Mouse (Mus musculus) hindbrain, embryonic 16.5 days (tissue): ENCODE measurements at regions not wholly inside any gene's neighbourhood (a gene's known extent, or its start where the extent isn't known, plus 50 kb on each side); places are given as distances from the start of the nearest gene placed in this dataset.
A peak's percentile ranks its signal among the peaks of the same experiment; 100 is the strongest.

Source experiments
- ATAC-seq: fragments of 200-750 bp; cut with Nextera tagmentation; 2 replicates; pipeline ENCODE4 v1.8.0; 2017; ENCODE audit warnings: moderate TSS enrichment, moderate library complexity
- H3K27ac ChIP-seq: fragments of 300-500 bp; sonication (generic); 2 replicates; pipeline ENCODE4 v1.5.1; 2014; ENCODE audit warnings: low read depth, mild to moderate bottlenecking, control low read depth, low read length, moderate library complexity
- H3K27me3 ChIP-seq: fragments of 300-500 bp; sonication (generic); replicated peaks from 2 replicates; pipeline ENCODE4 v1.6.1; 2014; ENCODE audit warnings: low read length; ENCODE audit not compliant: control insufficient read depth, insufficient read depth
- H3K36me3 ChIP-seq: fragments of 300-500 bp; sonication (generic); 2 replicates; pipeline ENCODE4 v1.6.1; 2014; ENCODE audit warnings: mild to moderate bottlenecking, low read length, moderate library complexity, mixed read lengths; ENCODE audit not compliant: control insufficient read depth, insufficient read depth
- H3K4me1 ChIP-seq: fragments of 300-500 bp; sonication (generic); 2 replicates; pipeline ENCODE4 v1.6.1; 2014; ENCODE audit warnings: low read depth, low read length; ENCODE audit not compliant: control insufficient read depth, insufficient read depth
- H3K4me2 ChIP-seq: fragments of 300-500 bp; sonication (generic); 2 replicates; pipeline ENCODE4 v1.6.1; 2014; ENCODE audit warnings: mild to moderate bottlenecking, low read length, control low read depth, moderate library complexity
- H3K4me3 ChIP-seq: fragments of 300-500 bp; sonication (generic); 2 replicates; pipeline ENCODE4 v1.5.1; 2014; ENCODE audit warnings: mild to moderate bottlenecking, low read length, control low read depth, moderate library complexity
- H3K9ac ChIP-seq: fragments of 300-500 bp; sonication (generic); 2 replicates; pipeline ENCODE4 v1.6.1; 2014; ENCODE audit warnings: low read depth, mild to moderate bottlenecking, control low read depth, low read length, moderate library complexity
- H3K9me3 ChIP-seq: fragments of 300-500 bp; sonication (generic); 2 replicates; pipeline ENCODE4 v1.6.1; 2014; ENCODE audit warnings: mild to moderate bottlenecking, low read length, moderate library complexity; ENCODE audit not compliant: control insufficient read depth
- WGBS: fragments of 180-500 bp; shearing (Covaris S2); extraction: QIAGEN DNeasy Blood & Tissue Kit; methylation state at CpG from one replicate; pipeline ENCODE4 v1.1.7; 2014; 5-methylcytosine and 5-hydroxymethylcytosine counted together

DNA sequence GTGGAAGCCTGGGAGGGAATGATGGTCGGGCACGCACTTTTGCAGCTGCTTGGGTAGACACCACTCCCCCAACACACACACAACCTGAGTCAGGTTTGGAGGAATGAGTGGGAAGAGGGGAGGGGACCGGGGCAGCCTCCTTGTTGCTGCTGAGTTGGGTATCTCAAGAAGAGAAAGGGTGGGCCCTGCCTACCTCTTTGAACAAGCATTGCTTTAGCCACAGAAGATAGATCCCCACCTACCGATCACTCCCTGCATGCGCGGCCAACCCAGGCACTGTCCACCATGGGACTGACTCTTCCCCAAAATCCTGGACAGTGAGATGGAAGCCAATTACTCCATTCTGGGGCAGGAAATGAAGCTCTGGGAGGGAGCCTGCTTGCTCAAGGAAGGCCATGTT, 243.2 kb downstream of the Cbln1 start:
- WGBS = 82% methylated on average over 6 of the region's 6 CpGs
- H3K9ac ChIP-seq = no peak overlapping the region
- ATAC-seq = no peak

GRCm38 (mm10) chr8:87228777-87229176, 243.6 kb downstream of the Cbln1 start:
- no peak overlapping the region for H3K4me3 ChIP-seq
- H3K4me2 ChIP-seq = no peak overlapping the region
- H3K27me3 ChIP-seq = no peaks in the 10 kb centered on the region
- no peaks in the 10 kb centered on the region for H3K9me3 ChIP-seq
- 71% methylated on average over 6 of the region's 6 CpGs for WGBS
- no peak overlapping the region for H3K9ac ChIP-seq
- peaks cover 15% of the 10 kb centered on the region for H3K4me1 ChIP-seq
- 0 out of 2 replicates have a peak overlapping the region, but pooled peaks have one; percentile 9 for H3K27ac ChIP-seq
- no peaks in the 10 kb centered on the region for H3K36me3 ChIP-seq
- peak; percentile 60 for ATAC-seq

More for the DNA sequence above, 243.2 kb downstream of the Cbln1 start:
- Histone ChIP-seq H3K4me1 (peaks cover 19% of the 10 kb centered on the region), H3K4me2 (no peak overlapping the region), H3K4me3 (no peak overlapping the region), H3K9me3 (no peaks in the 10 kb centered on the region), H3K27me3 (no peaks in the 10 kb centered on the region), H3K27ac (no peak overlapping the region), H3K36me3 (no peaks in the 10 kb centered on the region)

GRCm38 (mm10) chr8:87225504-87226425, 246.6 kb downstream of the Cbln1 start:
- Histone ChIP-seq H3K9me3 (no peaks in the 10 kb centered on the region), H3K36me3 (no peaks in the 10 kb centered on the region), H3K4me3 (no peak overlapping the region), H3K4me2 (no peak overlapping the region), H3K9ac (no peak overlapping the region), H3K27me3 (no peaks in the 10 kb centered on the region), H3K4me1 (no peaks in the 10 kb centered on the region), H3K27ac (0 out of 2 replicates have a peak overlapping the region, but pooled peaks have one; percentile 32)
- peak; percentile 82 for ATAC-seq
- WGBS = 64% methylated on average over 11 of the region's 11 CpGs

DNA sequence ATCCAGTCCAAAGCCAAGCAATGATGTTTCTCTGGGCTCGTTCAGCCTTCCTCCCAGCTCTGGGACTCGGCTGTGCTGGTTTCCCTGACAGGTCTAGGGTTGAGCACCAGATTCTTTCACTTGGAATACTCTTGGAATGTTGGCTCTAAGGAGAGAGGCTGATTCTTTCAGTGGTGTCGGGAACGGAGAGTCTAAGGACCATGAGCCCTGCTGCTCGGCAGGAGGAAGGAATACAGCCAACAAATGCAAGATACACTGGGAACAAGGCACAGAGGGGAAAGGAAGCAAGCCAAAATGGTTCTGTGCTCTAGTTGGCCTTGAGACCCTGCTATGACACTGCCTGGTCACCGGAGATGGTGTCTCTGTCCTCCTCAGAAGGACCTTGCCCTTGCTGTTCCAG, 251.8 kb downstream of the Cbln1 start:
- Histone ChIP-seq H3K4me3 (no peak overlapping the region), H3K4me2 (no peak overlapping the region), H3K27me3 (no peaks in the 10 kb centered on the region), H3K4me1 (no peaks in the 10 kb centered on the region), H3K27ac (no peak overlapping the region), H3K9ac (no peak overlapping the region), H3K36me3 (no peaks in the 10 kb centered on the region), H3K9me3 (no peaks in the 10 kb centered on the region)
- WGBS = 80% methylated on average over 6 of the region's 6 CpGs
- ATAC-seq = no peak

DNA sequence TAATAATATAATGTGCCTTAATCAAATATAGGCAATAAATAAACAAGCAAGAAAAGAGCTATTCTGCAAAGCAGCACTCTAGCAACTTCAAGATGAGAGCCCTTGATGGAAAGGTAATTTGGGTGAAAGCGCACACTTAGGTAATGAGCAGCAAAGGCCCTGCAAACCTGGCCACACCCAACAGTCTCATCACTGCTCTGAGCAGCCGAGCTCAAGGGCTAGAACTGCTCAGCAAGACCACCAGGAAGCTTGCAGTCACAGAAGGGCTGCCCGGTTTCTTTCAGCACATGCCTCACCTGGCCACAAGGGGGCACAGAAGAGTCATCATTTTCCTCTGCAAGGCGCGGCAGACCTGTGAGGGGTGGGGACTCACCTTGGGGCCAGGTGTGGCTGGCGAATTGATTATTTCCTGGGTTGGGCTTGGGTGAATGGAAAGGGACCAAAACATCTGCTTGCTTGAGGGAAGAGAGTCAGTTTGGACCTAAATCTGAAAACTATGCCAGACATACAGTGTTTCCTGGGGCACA, 253.4 kb downstream of the Cbln1 start:
- Histone ChIP-seq H3K9ac (no peak overlapping the region), H3K4me1 (no peaks in the 10 kb centered on the region), H3K36me3 (no peaks in the 10 kb centered on the region), H3K27ac (no peak overlapping the region), H3K9me3 (no peaks in the 10 kb centered on the region), H3K4me3 (no peak overlapping the region), H3K4me2 (no peak overlapping the region), H3K27me3 (no peaks in the 10 kb centered on the region; the same call in 1 of the 2 replicates)
- ATAC-seq = no peak; the same call in 1 of the 2 replicates
- 20% methylated on average over 6 of the region's 6 CpGs for WGBS

- Histone ChIP-seq H3K27ac (no peak overlapping the region), H3K9me3 (no peaks in the 10 kb centered on the region), H3K27me3 (no peaks in the 10 kb centered on the region; the same call in 1 of the 2 replicates), H3K4me2 (no peak overlapping the region), H3K4me1 (no peaks in the 10 kb centered on the region), H3K4me3 (no peak overlapping the region), H3K9ac (no peak overlapping the region), H3K36me3 (no peaks in the 10 kb centered on the region)
- no peak for ATAC-seq
- WGBS = 55% methylated on average over 10 of the region's 10 CpGs
Measured at GRCm38 (mm10) chr8:87214962-87215361, 257.4 kb downstream of the Cbln1 start.

DNA sequence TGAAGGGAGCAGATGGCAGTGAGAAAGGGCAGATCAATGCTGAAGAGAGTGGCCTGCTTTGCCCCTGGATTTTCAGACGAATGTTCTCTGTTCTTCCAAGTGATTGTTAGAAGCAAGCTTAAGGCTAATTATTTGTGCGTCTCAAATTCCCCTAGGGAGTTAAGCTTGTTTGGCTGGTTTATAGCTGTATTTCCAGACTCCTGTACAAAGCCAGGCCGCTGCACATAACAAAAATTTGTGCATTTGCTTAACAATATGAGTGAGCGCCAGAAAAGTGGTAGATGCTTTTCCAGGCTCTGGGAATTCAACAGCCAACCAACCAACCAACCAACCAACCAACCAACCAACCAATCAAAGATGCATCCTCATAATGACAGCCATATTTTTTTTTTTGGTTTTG, 261.9 kb downstream of the Cbln1 start:
- Histone ChIP-seq H3K4me2 (no peak overlapping the region), H3K9ac (no peak overlapping the region), H3K4me3 (no peak overlapping the region)

DNA sequence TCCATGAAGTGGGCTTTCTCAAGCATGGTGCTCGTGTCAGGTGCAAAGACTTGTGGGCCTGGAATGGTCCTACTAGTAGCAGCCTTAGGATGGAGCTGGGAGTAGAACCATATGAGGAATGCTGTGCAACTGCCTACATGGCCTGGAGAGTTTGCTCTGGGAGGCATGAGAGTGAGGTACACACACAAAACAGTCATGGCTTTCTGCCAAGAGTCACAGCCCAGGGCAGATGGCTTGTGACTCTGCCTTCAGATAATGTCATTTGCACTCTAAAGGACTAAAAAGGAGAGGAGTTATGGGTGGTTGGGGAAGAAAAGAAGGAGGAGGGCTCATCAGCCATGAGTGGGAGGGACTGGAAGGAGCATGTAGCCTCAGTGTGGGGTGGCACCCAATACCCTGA, 263.1 kb downstream of the Cbln1 start:
- Histone ChIP-seq H3K4me3 (no peak overlapping the region), H3K27ac (no peak overlapping the region), H3K9me3 (no peaks in the 10 kb centered on the region), H3K4me1 (no peaks in the 10 kb centered on the region), H3K9ac (no peak overlapping the region), H3K27me3 (no peaks in the 10 kb centered on the region; the same call in 1 of the 2 replicates), H3K4me2 (no peak overlapping the region), H3K36me3 (no peaks in the 10 kb centered on the region)
- 83% methylated on average over 1 of the region's 1 CpGs for WGBS
- ATAC-seq = no peak

More for the DNA sequence above, 261.9 kb downstream of the Cbln1 start:
- WGBS = 55% methylated on average over 4 of the region's 4 CpGs
- H3K4me1 ChIP-seq = no peaks in the 10 kb centered on the region
- H3K9me3 ChIP-seq = no peaks in the 10 kb centered on the region
- no peaks in the 10 kb centered on the region for H3K36me3 ChIP-seq
- no peaks in the 10 kb centered on the region; the same call in 1 of the 2 replicates for H3K27me3 ChIP-seq
- no peak for ATAC-seq
- H3K27ac ChIP-seq = no peak overlapping the region

- Histone ChIP-seq H3K4me1 (no peaks in the 10 kb centered on the region), H3K9ac (no peak overlapping the region), H3K27me3 (no peaks in the 10 kb centered on the region), H3K4me3 (no peak overlapping the region), H3K9me3 (no peaks in the 10 kb centered on the region), H3K27ac (no peak overlapping the region), H3K36me3 (no peaks in the 10 kb centered on the region), H3K4me2 (no peak overlapping the region)
- ATAC-seq = no peak
Measured at GRCm38 (mm10) chr8:87208036-87208435, 264.4 kb downstream of the Cbln1 start.
